Mouse (Mus musculus): ENCODE results near the gene Atraid.

Atraid gene

GRCm38 (mm10) chr5:31095711-31096480 is 47.8 kb downstream of the Atraid start:
- no peak for DNase-seq
